In the genomic region with DNA sequence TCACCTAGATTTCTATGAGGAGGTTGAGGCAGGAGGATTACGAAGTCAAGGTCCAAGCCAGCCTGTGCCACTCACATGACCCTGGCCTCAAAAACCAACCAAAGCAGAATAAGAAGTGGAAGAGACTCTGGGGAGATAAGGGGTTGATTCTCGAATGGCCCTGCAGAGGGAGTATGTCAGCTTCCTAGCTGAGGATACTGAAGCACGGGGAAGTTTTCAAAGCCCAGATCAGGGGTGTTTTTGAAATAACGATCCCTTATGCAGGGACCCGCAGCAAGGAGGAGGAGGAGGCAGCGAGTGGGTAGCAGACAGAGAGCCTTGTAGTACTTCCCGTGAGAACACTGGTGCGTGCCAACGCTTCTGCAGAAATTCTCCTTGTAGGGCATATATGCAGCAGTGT, we compare ENCODE assay signal across 10 mouse cellular contexts.
DNase-seq lines count a peak whose midpoint lies in the region; ATAC-seq and TF ChIP-seq lines count a peak whose summit lies in the region.
"Had no signal": no experiment of that assay in that cellular context is flagged by ENCODE, and none has a peak within 500 bp of the region (broad histone marks: within the 10 kb centered on the region; RNA-seq: fewer than 3 reads in every experiment).

No protein-coding gene starts in this region.

- no peak for TF ChIP-seq POLR2A in bone marrow macrophage, adult 2 months (IDR thresholded peaks at IDR 0.05; ENCODE audit: borderline replicate concordance, low read depth, low read length)
- TF ChIP-seq POLR2A in olfactory bulb, adult 2 months (IDR thresholded peaks at IDR 0.05; ENCODE audit: insufficient read depth, low read depth, low read length): no peak

- 23% methylated on average over 9 of the region's 9 CpGs for WGBS in forebrain, embryonic 15.5 days
- WGBS in olfactory bulb, adult 2 months: 17% methylated on average over 9 of the region's 9 CpGs

- DNase-seq in layer of hippocampus, postnatal 10 days (ENCODE audit: low spot score in 2 of 2): peak; percentile 42 to 60
- no peak for DNase-seq in layer of hippocampus, postnatal 25 days (ENCODE audit: extremely low spot score in 1 of 2, low spot score in 1 of 2)
- no peak for DNase-seq in spleen, postnatal 14 days (ENCODE audit: low spot score in 2 of 2)
- DNase-seq in T-cell, adult 2 months (ENCODE audit: low spot score): no peak

- H3K36me3 ChIP-seq in forebrain, embryonic 15.5 days: no peaks in the 10 kb centered on the region

- no peak overlapping the region for H3K27ac ChIP-seq in bone marrow macrophage, adult 2 months (ENCODE audit: insufficient read depth, low read depth, low read length)
- H3K27ac ChIP-seq in forebrain, embryonic 15.5 days (replicated peaks): no peak overlapping the region
- H3K27ac ChIP-seq in olfactory bulb, adult 2 months (ENCODE audit: insufficient read depth, low read depth, low read length): no peak overlapping the region
- H3K27ac ChIP-seq: embryonic facial prominence, embryonic 12.5 days; macrophage had no signal

- H3K4me1 ChIP-seq in bone marrow macrophage, adult 2 months (ENCODE audit: control insufficient read depth, insufficient read depth, low read length): peaks cover 22% of the 10 kb centered on the region
- peaks cover 5% of the 10 kb centered on the region; the same call in 1 of the 2 replicates for H3K4me1 ChIP-seq in forebrain, embryonic 15.5 days
- H3K4me1 ChIP-seq in olfactory bulb, adult 2 months (ENCODE audit: control insufficient read depth, insufficient read depth, low read length): peaks cover 2% of the 10 kb centered on the region; the same call in 1 of the 2 replicates
- H3K4me1 ChIP-seq: embryonic facial prominence, embryonic 12.5 days had no signal

- 0 out of 2 replicates have a peak, but pooled peaks have one; percentile 6 for TF ChIP-seq CTCF in bone marrow macrophage, adult 2 months (IDR thresholded peaks at IDR 0.05; ENCODE audit: low read depth, low read length)
- TF ChIP-seq CTCF in olfactory bulb, adult 2 months (IDR thresholded peaks at IDR 0.05; ENCODE audit: insufficient read depth, low read depth, low read length): 0 out of 2 replicates have a peak, but pooled peaks have one; percentile 11

- H3K9me3 ChIP-seq in forebrain, embryonic 15.5 days: no peaks in the 10 kb centered on the region
- H3K9me3 ChIP-seq: embryonic facial prominence, embryonic 12.5 days had no signal

- ATAC-seq in forebrain, embryonic 15.5 days (replicated peaks): 0 out of 2 replicates have a peak, but pooled peaks have one; percentile 41

- no peak overlapping the region for H3K9ac ChIP-seq in forebrain, embryonic 15.5 days (replicated peaks)
- H3K9ac ChIP-seq: embryonic facial prominence, embryonic 12.5 days had no signal

- H3K4me2 ChIP-seq in forebrain, embryonic 15.5 days (replicated peaks): no peak overlapping the region
- H3K4me2 ChIP-seq: embryonic facial prominence, embryonic 12.5 days; heart, embryonic 11.5 days had no signal

- no peaks in the 10 kb centered on the region for H3K27me3 ChIP-seq in forebrain, embryonic 15.5 days
- H3K27me3 ChIP-seq: embryonic facial prominence, embryonic 12.5 days had no signal

- no peak overlapping the region for H3K4me3 ChIP-seq in bone marrow macrophage, adult 2 months (ENCODE audit: insufficient read depth, low read length)
- H3K4me3 ChIP-seq in forebrain, embryonic 15.5 days: no peak overlapping the region
- H3K4me3 ChIP-seq in olfactory bulb, adult 2 months (ENCODE audit: insufficient read depth, low read depth, low read length): no peak overlapping the region
- H3K4me3 ChIP-seq: embryonic facial prominence, embryonic 12.5 days had no signal

Comparison
In these comparisons a context has a peak if more than half of its experiments do, and no peak if none do; other contexts are left out.
1. DNase-seq: peak in layer of hippocampus, postnatal 10 days (2 of 2); none in layer of hippocampus, postnatal 25 days (0 of 2), spleen, postnatal 14 days (0 of 2) and T-cell, adult 2 months (single experiment).